Mouse (Mus musculus) bone marrow, adult 2 months (tissue): ENCODE measurements at regions not wholly inside any gene's neighbourhood (a gene's known extent, or its start where the extent isn't known, plus 50 kb on each side); places are given as distances from the start of the nearest gene placed in this dataset.

Experiments used
- H3K27ac ChIP-seq: fragments of 200-500 bp; 2 replicates; pipeline ENCODE4 v1.5.1; 2012; ENCODE audit warnings: low read depth, mild to moderate bottlenecking, control low read depth, inconsistent platforms, low read length; ENCODE audit not compliant: control insufficient read depth, poor library complexity, insufficient read depth
- H3K4me1 ChIP-seq: fragments of 200-500 bp; 2 replicates; pipeline ENCODE4 v1.6.1; 2011; ENCODE audit warnings: low read length; ENCODE audit not compliant: control insufficient read depth, insufficient read depth
- H3K4me3 ChIP-seq: fragments of 200-500 bp; replicated peaks from 2 replicates; pipeline ENCODE3; 2011; ENCODE audit warnings: mild to moderate bottlenecking, low read depth, low read length, control low read depth; ENCODE audit not compliant: control insufficient read depth
- CTCF ChIP-seq: fragments of 200-500 bp; IDR thresholded peaks from 2 replicates; pipeline ENCODE4 v1.5.1; 2011; ENCODE audit warnings: low read length, control low read depth; ENCODE audit not compliant: control insufficient read depth, insufficient read depth
- POLR2A ChIP-seq: fragments of 200-500 bp; IDR thresholded peaks from 2 replicates; pipeline ENCODE4 v1.6.1; 2011; ENCODE audit warnings: low read depth, mild to moderate bottlenecking, control low read depth, low read length, borderline replicate concordance; ENCODE audit not compliant: control insufficient read depth
- WGBS: fragments of 180-500 bp; shearing (Covaris S2); methylation state at CpG from one replicate; pipeline ENCODE4 v1.1.7; 2018; 5-methylcytosine and 5-hydroxymethylcytosine counted together

DNA sequence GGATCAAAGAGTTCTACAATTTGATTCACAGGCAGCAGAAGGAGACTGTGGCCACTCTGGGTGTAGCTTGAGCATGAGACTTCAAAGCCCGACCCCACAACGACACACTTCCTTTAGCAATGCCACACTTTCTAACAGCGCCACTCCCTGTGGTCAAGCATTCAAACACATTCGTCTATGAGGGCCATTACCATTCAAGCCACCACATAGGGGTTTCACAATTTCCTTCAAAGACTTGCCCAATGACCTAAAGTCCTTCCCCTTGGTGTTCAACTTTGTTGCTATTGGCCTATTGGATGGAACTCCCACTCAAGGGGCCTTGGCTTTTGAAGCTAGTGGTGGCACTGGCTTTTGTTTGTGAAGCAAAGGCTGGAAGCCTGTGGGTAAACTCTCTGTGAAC, 91.1 kb upstream of the 1700024P04Rik start:
- 29% methylated on average over 4 of the region's 4 CpGs for WGBS

DNA sequence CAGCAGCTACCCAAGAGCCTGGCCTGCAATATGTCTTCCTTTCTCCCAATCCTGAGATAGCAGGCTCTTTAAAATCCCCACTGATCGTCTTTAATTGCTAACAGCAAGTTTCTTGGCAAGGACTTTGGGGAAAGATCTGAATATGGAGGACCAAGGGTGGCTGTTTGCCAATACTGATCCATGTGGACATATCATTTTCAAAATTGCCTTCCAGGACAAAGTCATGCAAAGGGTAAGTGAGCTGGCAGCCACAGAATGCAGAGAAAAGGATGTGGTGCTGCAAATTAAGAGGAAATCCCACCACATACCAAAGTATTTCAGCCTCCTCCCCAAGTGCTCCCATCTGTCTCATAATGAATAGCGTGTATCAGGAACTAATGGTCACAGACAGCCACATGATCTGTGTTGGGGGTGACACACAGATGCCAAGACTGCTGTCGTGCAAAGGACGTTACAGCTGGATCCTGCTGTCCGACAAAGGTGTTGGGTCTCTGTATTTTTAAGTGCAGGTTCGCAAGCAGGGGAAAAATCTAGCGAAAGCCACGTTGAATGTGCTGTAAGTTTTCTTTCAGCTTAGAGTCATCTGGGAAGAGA, 87.6 kb upstream of the 1700024P04Rik start:
- WGBS = 65% methylated on average over 8 of the region's 8 CpGs
- TF ChIP-seq CTCF (no peak), POLR2A (no peak)

More for the DNA sequence above, 91.1 kb upstream of the 1700024P04Rik start:
- no peak for TF ChIP-seq CTCF
- no peak for TF ChIP-seq POLR2A
- H3K4me1 ChIP-seq = no peaks in the 10 kb centered on the region; the same call in 1 of the 2 replicates
- H3K4me3 ChIP-seq = no peak overlapping the region
- no peak overlapping the region; the same call in 1 of the 2 replicates for H3K27ac ChIP-seq

GRCm38 (mm10) chr13:99071413-99071812, 87.0 kb upstream of the 1700024P04Rik start:
- Histone ChIP-seq H3K4me1 (no peaks in the 10 kb centered on the region; the same call in 1 of the 2 replicates), H3K4me3 (no peak overlapping the region), H3K27ac (no peak overlapping the region)
- TF ChIP-seq POLR2A (no peak), CTCF (no peak)
- 75% methylated on average over 6 of the region's 6 CpGs for WGBS

More for the DNA sequence above, 87.6 kb upstream of the 1700024P04Rik start:
- no peak overlapping the region for H3K4me3 ChIP-seq
- H3K4me1 ChIP-seq = no peaks in the 10 kb centered on the region; the same call in 1 of the 2 replicates
- no peak overlapping the region for H3K27ac ChIP-seq

DNA sequence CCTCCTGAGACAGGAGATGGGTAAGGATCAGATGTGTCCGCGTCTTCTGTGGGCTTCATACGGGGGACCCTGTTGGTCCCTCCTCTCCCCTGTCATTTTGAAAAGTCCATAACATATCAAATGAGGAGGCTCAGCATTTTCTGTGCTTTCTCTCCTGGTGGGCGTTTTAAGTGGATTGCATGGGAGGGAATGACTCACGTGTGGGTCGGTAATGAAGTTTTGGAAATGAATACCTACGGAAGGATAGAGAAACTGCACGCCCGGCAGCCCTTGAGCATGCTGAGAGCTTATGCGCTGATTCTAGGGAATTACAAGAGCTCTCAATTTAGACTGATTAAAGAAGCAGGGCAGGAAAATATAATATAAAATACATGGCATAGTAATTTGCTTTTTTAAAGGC, 85.4 kb upstream of the 1700024P04Rik start:
- Histone ChIP-seq H3K4me1 (no peaks in the 10 kb centered on the region), H3K27ac (no peak overlapping the region), H3K4me3 (no peak overlapping the region)
- TF ChIP-seq POLR2A (no peak), CTCF (no peak)
- 88% methylated on average over 10 of the region's 10 CpGs for WGBS

DNA sequence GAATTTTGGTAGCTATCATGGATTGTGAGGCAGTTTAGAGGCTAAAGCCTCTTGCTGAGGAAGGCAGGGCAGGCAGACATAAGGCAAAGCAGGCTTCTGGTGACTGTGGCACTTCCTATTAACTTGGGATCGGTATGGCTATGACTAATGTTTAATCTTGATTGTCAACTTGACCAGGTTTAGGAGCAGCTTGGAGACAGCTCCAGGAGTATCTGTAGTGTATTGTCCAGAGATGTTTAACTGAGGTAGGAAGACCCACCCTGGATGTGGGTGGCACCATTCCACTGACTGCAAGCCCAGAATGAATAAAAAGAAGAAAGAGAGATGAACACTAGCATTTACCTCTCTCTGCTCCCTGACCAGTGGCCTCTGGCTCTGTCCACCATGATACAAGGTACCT, 83.1 kb upstream of the 1700024P04Rik start:
- H3K27ac ChIP-seq = no peak overlapping the region
- 82% methylated on average over 1 of the region's 1 CpGs for WGBS
- TF ChIP-seq CTCF = no peak
- TF ChIP-seq POLR2A = no peak

DNA sequence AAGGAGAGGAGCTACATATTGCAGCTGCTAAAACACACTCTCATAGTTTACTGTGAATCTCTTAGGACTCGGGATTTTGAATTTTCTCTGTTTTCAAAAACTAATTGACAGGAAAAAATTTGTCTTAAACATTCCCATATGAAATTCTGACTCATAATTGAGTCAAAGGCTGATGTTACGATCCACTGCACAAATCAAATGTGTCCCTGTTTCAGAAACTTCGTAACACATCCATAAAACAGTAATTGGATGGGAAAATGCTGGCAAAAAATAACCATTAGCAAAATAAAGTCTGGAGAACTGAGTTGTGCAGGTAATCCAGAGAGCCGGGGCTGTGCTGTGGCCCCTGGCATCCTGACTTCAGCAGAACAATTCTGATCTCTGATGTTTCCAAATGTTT, 79.1 kb upstream of the 1700024P04Rik start:
- no peak overlapping the region for H3K4me3 ChIP-seq
- WGBS = 78% methylated on average over 4 of the region's 4 CpGs
- H3K27ac ChIP-seq = no peak overlapping the region
- no peak for TF ChIP-seq CTCF
- no peak for TF ChIP-seq POLR2A
- no peaks in the 10 kb centered on the region; the same call in 1 of the 2 replicates for H3K4me1 ChIP-seq

More for the DNA sequence above, 83.1 kb upstream of the 1700024P04Rik start:
- Histone ChIP-seq H3K4me1 (no peaks in the 10 kb centered on the region), H3K4me3 (no peak overlapping the region)

DNA sequence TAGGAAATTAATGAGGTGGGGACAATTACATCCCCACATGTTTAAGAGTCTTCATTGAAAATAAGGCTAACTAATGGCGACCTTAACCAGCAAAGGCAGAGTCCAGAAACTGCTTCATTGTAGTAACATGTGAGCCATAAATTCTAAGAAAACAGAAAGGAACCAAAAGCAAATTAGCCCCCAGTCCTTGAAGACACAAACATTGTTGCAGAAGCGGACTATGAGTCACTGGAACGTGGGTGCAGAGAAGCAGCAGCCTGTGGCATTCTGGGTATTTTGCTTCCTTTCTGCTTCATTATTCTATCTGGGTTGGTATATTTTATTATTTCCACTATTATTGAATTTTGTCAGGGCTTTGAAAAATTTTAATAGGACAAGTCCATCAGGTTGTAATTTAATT, 78.6 kb upstream of the 1700024P04Rik start:
- Histone ChIP-seq H3K4me1 (no peaks in the 10 kb centered on the region; the same call in 1 of the 2 replicates), H3K27ac (no peak overlapping the region), H3K4me3 (no peak overlapping the region)
- 66% methylated on average over 3 of the region's 3 CpGs for WGBS
- no peak for TF ChIP-seq POLR2A
- no peak for TF ChIP-seq CTCF

DNA sequence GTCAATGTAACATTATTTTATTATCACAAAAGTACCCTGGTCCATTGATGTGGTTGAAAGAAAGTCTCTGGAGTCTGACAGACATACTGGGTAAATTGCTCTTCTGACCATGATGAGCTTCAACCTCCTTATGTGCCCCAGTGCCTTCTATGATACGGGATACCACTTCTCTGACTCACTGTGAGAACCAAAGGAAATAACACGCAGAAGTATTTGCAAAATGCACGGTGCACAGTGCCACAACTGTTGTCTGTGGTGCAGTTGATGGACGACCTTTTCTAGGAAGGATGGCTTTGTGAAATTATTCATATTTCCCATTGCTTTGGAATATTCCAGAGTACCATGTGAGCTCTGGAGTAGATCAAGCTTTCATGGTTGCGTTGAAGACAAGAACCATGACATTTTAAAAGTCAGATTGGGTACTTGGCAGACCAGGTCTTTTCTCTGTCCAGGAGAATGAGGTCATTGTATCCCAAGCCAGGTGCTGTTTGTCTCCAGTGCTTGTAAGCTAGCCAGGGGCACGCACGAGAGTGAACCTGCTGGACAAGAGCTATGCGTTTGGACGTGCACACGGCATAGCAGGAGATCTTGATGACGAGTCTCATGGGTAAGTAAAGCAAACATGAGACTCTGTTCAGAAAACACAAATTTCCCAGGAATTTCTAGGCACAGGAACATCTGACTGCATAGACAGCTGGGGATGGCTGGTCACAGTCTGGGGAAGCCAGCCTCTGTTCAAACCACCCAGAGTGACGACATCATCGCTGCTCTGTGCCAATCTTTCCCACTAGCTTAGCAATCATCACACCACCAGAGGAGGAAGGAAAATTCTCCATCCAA, 74.0 kb upstream of the 1700024P04Rik start:
- no peak overlapping the region for H3K27ac ChIP-seq
- peaks cover 4% of the 10 kb centered on the region; the same call in 1 of the 2 replicates for H3K4me1 ChIP-seq
- H3K4me3 ChIP-seq = no peak overlapping the region
- TF ChIP-seq CTCF = no peak
- no peak for TF ChIP-seq POLR2A
- 69% methylated on average over 13 of the region's 13 CpGs for WGBS

DNA sequence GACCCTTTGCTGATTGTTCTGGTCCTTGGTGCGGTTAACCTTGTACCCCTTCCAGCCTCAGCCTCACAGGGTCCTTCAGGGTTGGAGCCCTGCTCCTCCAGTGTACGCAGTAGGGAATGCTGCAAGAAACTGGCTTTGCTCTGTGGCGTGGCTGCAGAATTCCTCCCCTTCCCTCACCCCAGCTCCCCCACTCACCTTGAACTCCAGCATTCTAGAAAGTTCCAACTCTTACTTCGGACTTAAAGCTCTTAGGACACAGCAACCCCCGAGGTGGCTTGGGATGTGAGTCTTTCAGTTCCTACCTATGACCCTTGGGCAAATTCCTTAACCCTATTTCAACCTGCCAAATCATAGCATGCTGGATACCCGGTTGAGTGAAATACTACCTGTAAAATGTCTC, 73.3 kb upstream of the 1700024P04Rik start:
- Histone ChIP-seq H3K27ac (no peak overlapping the region), H3K4me3 (no peak overlapping the region), H3K4me1 (peaks cover 4% of the 10 kb centered on the region; the same call in 1 of the 2 replicates)
- 81% methylated on average over 6 of the region's 6 CpGs for WGBS
- no peak for TF ChIP-seq POLR2A
